Mouse (Mus musculus) A20 (cell line): ENCODE results near the gene Mapkapk2.
A peak's percentile ranks its signal among the peaks of the same experiment; 100 is the strongest.
"Not testable (repeated sequence)": the region's sequence is repeated elsewhere in the genome, so short reads cannot be mapped to it uniquely, and the experiment has no call there.

Source experiments
- DNase-seq: peaks from one replicate; pipeline ENCODE4 v3.0.0-alpha.2; 2011; ENCODE audit warnings: low read depth, low spot score

The Mapkapk2 gene

GRCm38 (mm10) chr1:131097700-131098094 is at the start of gene Mapkapk2:
Gene Mapkapk2, minus strand, starts transcription at chr1:131097826.
- peak; percentile 95 for DNase-seq

- peak; percentile 91 for DNase-seq
These were observed 48.6 kb upstream of the Mapkapk2 start for GRCm38 (mm10) chr1:131146181-131146614.

- not testable (repeated sequence) for DNase-seq
These were observed 47.6 kb upstream of the Mapkapk2 start for GRCm38 (mm10) chr1:131145222-131145621.

GRCm38 (mm10) chr1:131142472-131142871 is 44.8 kb upstream of the Mapkapk2 start:
- no peak for DNase-seq

DNA sequence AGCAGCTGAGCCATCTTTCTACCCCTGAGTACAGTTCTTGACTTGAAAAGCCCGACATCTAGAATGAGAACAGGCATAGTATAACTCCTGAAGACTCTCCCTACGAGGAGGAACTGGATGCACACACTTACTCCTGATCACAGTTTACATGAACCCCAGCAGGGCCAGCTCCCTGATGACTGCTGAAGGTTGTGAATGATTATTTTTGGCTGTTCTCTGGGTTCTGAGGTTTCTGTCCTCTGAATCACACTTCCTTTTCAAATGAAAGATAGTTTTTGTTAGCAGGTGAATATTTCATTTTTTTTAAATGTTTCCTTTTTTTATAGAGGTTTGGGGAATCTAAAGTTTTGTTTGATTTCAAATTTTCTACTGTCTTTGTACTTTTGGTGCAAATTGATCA is 43.8 kb upstream of the Mapkapk2 start:
- DNase-seq = peak; percentile 65

- DNase-seq = peak; percentile 69
These were observed 41.8 kb upstream of the Mapkapk2 start for GRCm38 (mm10) chr1:131139102-131140095.

- peak; percentile 97 for DNase-seq
These were observed 40.8 kb upstream of the Mapkapk2 start, which contains the start of gene Dyrk3 for GRCm38 (mm10) chr1:131138191-131139016. Gene Dyrk3, minus strand, starts transcription at chr1:131138340.

- no peak for DNase-seq
These were observed 40.1 kb upstream of the Mapkapk2 start for GRCm38 (mm10) chr1:131137717-131138118.

GRCm38 (mm10) chr1:131137111-131137510 is 39.5 kb upstream of the Mapkapk2 start:
- peak; percentile 68 for DNase-seq

- DNase-seq = peak; percentile 85
These were observed 38.5 kb upstream of the Mapkapk2 start for GRCm38 (mm10) chr1:131135960-131136629.

GRCm38 (mm10) chr1:131134942-131135522 is 37.4 kb upstream of the Mapkapk2 start:
- peak; percentile 78 for DNase-seq

DNA sequence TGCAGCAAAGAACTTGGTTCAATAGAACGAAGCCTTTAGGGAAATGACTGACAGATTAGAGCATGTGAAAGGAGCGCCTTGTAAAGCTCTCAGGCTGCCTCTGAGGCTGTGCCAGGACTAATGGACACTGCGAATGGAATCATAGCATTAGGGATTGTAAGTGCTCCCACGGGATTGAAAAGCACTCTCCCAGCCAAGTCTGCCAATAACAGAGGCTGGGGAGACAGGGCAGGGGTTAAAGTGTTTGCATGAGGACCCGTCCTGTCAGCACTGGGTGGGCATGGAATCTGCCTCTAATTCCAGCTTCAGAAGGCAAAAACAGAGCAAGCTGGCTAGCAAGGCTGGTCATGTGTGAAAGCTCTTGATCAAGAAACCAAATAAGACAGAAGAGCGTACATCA is 36.6 kb upstream of the Mapkapk2 start:
- DNase-seq = no peak

GRCm38 (mm10) chr1:131125987-131126744 is 28.5 kb upstream of the Mapkapk2 start:
- no peak for DNase-seq

DNA sequence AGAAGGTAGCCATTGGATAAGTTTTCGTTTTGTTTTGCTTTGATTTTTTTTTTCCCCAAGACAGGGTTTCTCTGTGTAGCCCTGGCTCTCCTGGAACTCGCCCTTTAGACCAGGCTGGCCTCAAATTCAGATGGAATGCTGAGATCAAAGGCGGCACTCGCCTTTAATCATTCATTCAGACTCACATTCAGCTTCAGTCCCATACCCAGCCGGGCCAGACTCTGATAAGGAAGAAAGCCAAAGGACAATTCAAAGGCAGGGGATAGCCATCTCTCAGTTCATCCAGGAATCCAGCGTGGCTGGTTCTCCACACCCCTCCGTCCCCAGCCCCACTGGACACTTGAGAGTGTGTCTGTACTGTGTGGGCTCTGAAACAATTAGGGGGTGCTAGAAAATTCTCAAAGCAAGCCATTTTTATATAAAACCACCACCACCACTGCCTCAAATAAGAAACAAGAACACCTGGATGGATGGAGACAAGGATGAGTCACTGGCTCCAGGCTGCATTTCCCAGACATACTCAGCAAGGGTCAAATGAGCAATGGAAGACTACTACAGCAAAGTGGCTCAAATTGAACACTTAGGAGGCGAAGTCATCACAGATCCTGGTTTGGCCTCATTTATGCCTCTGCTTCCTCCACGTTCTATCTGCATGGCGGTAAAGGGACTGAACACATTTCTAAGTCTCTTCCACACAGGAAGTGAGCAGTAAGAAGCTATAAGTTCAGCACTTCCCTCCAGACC is 26.1 kb upstream of the Mapkapk2 start:
- no peak for DNase-seq

DNA sequence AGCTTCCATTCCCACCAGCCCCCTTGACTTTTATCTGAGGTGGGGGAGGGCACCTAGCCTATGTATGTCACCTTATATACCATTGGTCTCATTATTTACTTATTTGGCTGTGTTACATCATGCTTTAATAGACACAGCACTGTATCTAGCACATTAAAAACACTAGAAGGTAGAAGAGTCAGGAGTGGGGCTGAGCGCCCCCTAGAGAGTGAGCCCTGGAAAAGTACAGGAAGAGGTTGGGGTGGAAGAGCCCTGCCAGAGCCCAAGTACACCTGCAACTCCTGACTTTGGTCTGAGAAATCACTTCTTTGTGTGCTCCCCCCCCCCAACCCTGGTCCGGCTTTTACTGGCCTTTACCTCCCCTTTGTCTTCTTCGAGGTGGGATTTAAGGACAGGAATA is 24.4 kb upstream of the Mapkapk2 start:
- DNase-seq = peak; percentile 60

DNA sequence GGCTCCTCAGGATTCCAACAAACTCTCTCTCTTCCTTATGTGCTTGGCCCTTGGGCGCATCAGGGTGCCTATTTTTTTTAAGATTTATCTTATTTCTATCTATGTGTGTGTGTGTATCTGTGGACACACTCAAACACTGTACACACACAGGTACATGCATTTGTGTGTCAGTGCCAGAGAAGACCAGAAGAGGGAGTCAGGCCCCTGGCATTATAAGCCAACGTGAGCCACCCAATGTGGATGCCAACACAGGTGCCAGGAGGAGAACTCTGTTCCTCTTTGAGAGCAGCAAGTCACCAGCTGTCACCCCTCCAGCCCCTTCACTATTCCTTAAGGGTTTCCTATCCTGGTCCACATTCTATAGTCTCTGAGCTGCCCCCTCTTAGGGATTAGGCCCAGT is 21.4 kb upstream of the Mapkapk2 start:
- peak; percentile 81 for DNase-seq

DNA sequence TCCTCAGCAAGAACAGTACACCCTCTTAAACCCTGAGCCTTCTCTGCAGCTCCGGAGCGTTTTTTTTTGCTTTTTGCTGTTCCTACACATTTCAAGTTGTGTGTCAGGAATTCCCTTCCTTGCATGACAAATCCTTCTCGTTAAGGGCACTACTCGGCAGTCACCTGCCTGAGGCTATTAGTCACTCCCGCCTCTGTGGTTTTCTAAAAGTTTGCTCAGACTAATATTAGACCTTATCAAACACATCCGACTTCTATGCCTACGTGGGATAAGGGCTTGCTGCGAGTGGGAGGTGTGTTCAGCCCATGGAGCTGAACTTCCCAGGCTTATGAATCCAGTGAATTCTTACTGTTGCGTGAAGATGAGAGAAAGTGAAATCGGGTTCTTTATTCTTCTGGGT is 20.9 kb upstream of the Mapkapk2 start:
- no peak for DNase-seq

GRCm38 (mm10) chr1:131116430-131117011 is 18.9 kb upstream of the Mapkapk2 start:
- DNase-seq = peak; percentile 21

GRCm38 (mm10) chr1:131115932-131116331 is 18.3 kb upstream of the Mapkapk2 start:
- DNase-seq = peak; percentile 74
